Mouse (Mus musculus) spleen, adult 2 months (tissue): ENCODE measurements at regions not wholly inside any gene's neighbourhood (a gene's known extent, or its start where the extent isn't known, plus 50 kb on each side); places are given as distances from the start of the nearest gene placed in this dataset.

Source experiments
- CTCF ChIP-seq: fragments of 200-500 bp; IDR thresholded peaks from 2 replicates; pipeline ENCODE4 v1.5.1; 2011; ENCODE audit warnings: mild to moderate bottlenecking, inconsistent platforms; ENCODE audit not compliant: insufficient read depth, insufficient read length, insufficient replicate concordance; ENCODE audit errors: extremely low read depth
- POLR2A ChIP-seq: fragments of 200-500 bp; IDR thresholded peaks from 2 replicates; pipeline ENCODE4 v1.6.1; 2011; ENCODE audit warnings: low read depth, low read length, inconsistent platforms

GRCm38 (mm10) chr12:25273631-25274305 lies 176.8 kb upstream of the Id2 start:
- TF ChIP-seq CTCF, result no peak
- TF ChIP-seq POLR2A, result no peak
